Mouse (Mus musculus): Measurements from ENCODE around the gene Irak3. TPM values are rescaled to one million over a fixed set of nuclear protein-coding genes. Genes with fewer than 3 reads are reported as not detected.

Irak3 gene
- polyA plus RNA-seq, 1 experiment from 2014 or later: 1.2 TPM

GRCm38 (mm10) chr10:120169841-120170240 is 32.1 kb downstream of the Irak3 start:
- H3K9ac ChIP-seq (ENCODE audit: low read length): no peak overlapping the region
- H3K4me1 ChIP-seq (replicated peaks; ENCODE audit: control insufficient read depth, insufficient read depth, low read length): no peaks in the 10 kb centered on the region
- no peaks in the 10 kb centered on the region for H3K27me3 ChIP-seq (ENCODE audit: control insufficient read depth, insufficient read depth, low read depth, low read length)
- H3K36me3 ChIP-seq (ENCODE audit: control insufficient read depth, insufficient read depth, low read length): no peaks in the 10 kb centered on the region
- 69% methylated on average over 5 of the region's 5 CpGs for WGBS
- no peak overlapping the region for H3K4me3 ChIP-seq (ENCODE audit: low read length)
- ATAC-seq (ENCODE audit: low read depth): no peak
- no peak overlapping the region for H3K4me2 ChIP-seq (ENCODE audit: low read depth, low read length)
- H3K9me3 ChIP-seq (ENCODE audit: control insufficient read depth, low read length): no peaks in the 10 kb centered on the region
- no peak overlapping the region for H3K27ac ChIP-seq (ENCODE audit: low read length)

GRCm38 (mm10) chr10:120169064-120169463 is 32.9 kb downstream of the Irak3 start:
- Histone ChIP-seq H3K4me2 (ENCODE audit: low read depth, low read length) (no peak overlapping the region), H3K4me3 (ENCODE audit: low read length) (no peak overlapping the region), H3K9me3 (ENCODE audit: control insufficient read depth, low read length) (no peaks in the 10 kb centered on the region), H3K27me3 (ENCODE audit: control insufficient read depth, insufficient read depth, low read depth, low read length) (no peaks in the 10 kb centered on the region), H3K27ac (ENCODE audit: low read length) (no peak overlapping the region), H3K4me1 (replicated peaks; ENCODE audit: control insufficient read depth, insufficient read depth, low read length) (no peaks in the 10 kb centered on the region), H3K36me3 (ENCODE audit: control insufficient read depth, insufficient read depth, low read length) (no peaks in the 10 kb centered on the region), H3K9ac (ENCODE audit: low read length) (0 out of 2 replicates have a peak overlapping the region, but pooled peaks have one; percentile 28)
- 26% methylated on average over 10 of the region's 10 CpGs for WGBS
- ATAC-seq (ENCODE audit: low read depth): no peak

- no peak overlapping the region for H3K4me2 ChIP-seq (ENCODE audit: low read depth, low read length)
- H3K4me3 ChIP-seq (ENCODE audit: low read length): no peak overlapping the region
- H3K9ac ChIP-seq (ENCODE audit: low read length): no peak overlapping the region
- no peak overlapping the region for H3K27ac ChIP-seq (ENCODE audit: low read length)
- 73% methylated on average over 1 of the region's 1 CpGs for WGBS
- ATAC-seq (ENCODE audit: low read depth): peak; percentile 36; the same call in 1 of the 2 replicates
- H3K9me3 ChIP-seq (ENCODE audit: control insufficient read depth, low read length): no peaks in the 10 kb centered on the region
- no peaks in the 10 kb centered on the region for H3K27me3 ChIP-seq (ENCODE audit: control insufficient read depth, insufficient read depth, low read depth, low read length)
- no peaks in the 10 kb centered on the region for H3K4me1 ChIP-seq (replicated peaks; ENCODE audit: control insufficient read depth, insufficient read depth, low read length)
- H3K36me3 ChIP-seq (ENCODE audit: control insufficient read depth, insufficient read depth, low read length): no peaks in the 10 kb centered on the region
These were observed 33.9 kb downstream of the Irak3 start for GRCm38 (mm10) chr10:120168070-120168469.

- Histone ChIP-seq H3K9me3 (ENCODE audit: control insufficient read depth, low read length) (no peaks in the 10 kb centered on the region), H3K36me3 (ENCODE audit: control insufficient read depth, insufficient read depth, low read length) (no peaks in the 10 kb centered on the region), H3K4me1 (replicated peaks; ENCODE audit: control insufficient read depth, insufficient read depth, low read length) (no peaks in the 10 kb centered on the region), H3K9ac (ENCODE audit: low read length) (no peak overlapping the region), H3K27me3 (ENCODE audit: control insufficient read depth, insufficient read depth, low read depth, low read length) (no peaks in the 10 kb centered on the region), H3K27ac (ENCODE audit: low read length) (no peak overlapping the region), H3K4me2 (ENCODE audit: low read depth, low read length) (no peak overlapping the region), H3K4me3 (ENCODE audit: low read length) (no peak overlapping the region)
- whole genome bisulfite sequencing: 83% methylated on average over 17 of the region's 17 CpGs
- no peak for ATAC-seq (ENCODE audit: low read depth)
These were observed 36.0 kb downstream of the Irak3 start for GRCm38 (mm10) chr10:120165793-120166503.

GRCm38 (mm10) chr10:120164931-120165792 is 36.8 kb downstream of the Irak3 start:
- Histone ChIP-seq H3K36me3 (ENCODE audit: control insufficient read depth, insufficient read depth, low read length) (no peaks in the 10 kb centered on the region), H3K4me3 (ENCODE audit: low read length) (no peak overlapping the region), H3K4me2 (ENCODE audit: low read depth, low read length) (no peak overlapping the region), H3K4me1 (replicated peaks; ENCODE audit: control insufficient read depth, insufficient read depth, low read length) (no peaks in the 10 kb centered on the region), H3K9me3 (ENCODE audit: control insufficient read depth, low read length) (no peaks in the 10 kb centered on the region), H3K9ac (ENCODE audit: low read length) (no peak overlapping the region), H3K27me3 (ENCODE audit: control insufficient read depth, insufficient read depth, low read depth, low read length) (no peaks in the 10 kb centered on the region), H3K27ac (ENCODE audit: low read length) (no peak overlapping the region)
- no peak for ATAC-seq (ENCODE audit: low read depth)
- WGBS: 81% methylated on average over 19 of the region's 19 CpGs

- no peak overlapping the region for H3K9ac ChIP-seq (ENCODE audit: low read length)
- WGBS: 81% methylated on average over 7 of the region's 7 CpGs
- H3K36me3 ChIP-seq (ENCODE audit: control insufficient read depth, insufficient read depth, low read length): no peaks in the 10 kb centered on the region
- no peaks in the 10 kb centered on the region for H3K4me1 ChIP-seq (replicated peaks; ENCODE audit: control insufficient read depth, insufficient read depth, low read length)
- no peak for ATAC-seq (ENCODE audit: low read depth)
- no peak overlapping the region for H3K27ac ChIP-seq (ENCODE audit: low read length)
- no peaks in the 10 kb centered on the region for H3K9me3 ChIP-seq (ENCODE audit: control insufficient read depth, low read length)
- H3K27me3 ChIP-seq (ENCODE audit: control insufficient read depth, insufficient read depth, low read depth, low read length): no peaks in the 10 kb centered on the region
- no peak overlapping the region for H3K4me2 ChIP-seq (ENCODE audit: low read depth, low read length)
- no peak overlapping the region for H3K4me3 ChIP-seq (ENCODE audit: low read length)
These were observed 38.4 kb downstream of the Irak3 start for GRCm38 (mm10) chr10:120163490-120163889.

- H3K27ac ChIP-seq (ENCODE audit: low read length): no peak overlapping the region
- H3K4me2 ChIP-seq (ENCODE audit: low read depth, low read length): no peak overlapping the region
- H3K9ac ChIP-seq (ENCODE audit: low read length): no peak overlapping the region
- no peaks in the 10 kb centered on the region for H3K27me3 ChIP-seq (ENCODE audit: control insufficient read depth, insufficient read depth, low read depth, low read length)
- H3K9me3 ChIP-seq (ENCODE audit: control insufficient read depth, low read length): no peaks in the 10 kb centered on the region
- H3K4me1 ChIP-seq (replicated peaks; ENCODE audit: control insufficient read depth, insufficient read depth, low read length): no peaks in the 10 kb centered on the region
- 82% methylated on average over 10 of the region's 10 CpGs for WGBS
- ATAC-seq (ENCODE audit: low read depth): no peak
- H3K36me3 ChIP-seq (ENCODE audit: control insufficient read depth, insufficient read depth, low read length): no peaks in the 10 kb centered on the region
- no peak overlapping the region for H3K4me3 ChIP-seq (ENCODE audit: low read length)
These were observed 39.1 kb downstream of the Irak3 start for GRCm38 (mm10) chr10:120162840-120163239.

- Histone ChIP-seq H3K36me3 (ENCODE audit: control insufficient read depth, insufficient read depth, low read length) (no peaks in the 10 kb centered on the region), H3K9me3 (ENCODE audit: control insufficient read depth, low read length) (no peaks in the 10 kb centered on the region), H3K27me3 (ENCODE audit: control insufficient read depth, insufficient read depth, low read depth, low read length) (no peaks in the 10 kb centered on the region), H3K9ac (ENCODE audit: low read length) (no peak overlapping the region), H3K27ac (ENCODE audit: low read length) (no peak overlapping the region), H3K4me3 (ENCODE audit: low read length) (no peak overlapping the region), H3K4me1 (replicated peaks; ENCODE audit: control insufficient read depth, insufficient read depth, low read length) (no peaks in the 10 kb centered on the region), H3K4me2 (ENCODE audit: low read depth, low read length) (no peak overlapping the region)
- WGBS: 78% methylated on average over 9 of the region's 9 CpGs
- no peak for ATAC-seq (ENCODE audit: low read depth)
These were observed 41.4 kb downstream of the Irak3 start for GRCm38 (mm10) chr10:120160533-120160932.

GRCm38 (mm10) chr10:120153911-120154310 is 48.0 kb downstream of the Irak3 start:
- no peaks in the 10 kb centered on the region for H3K27me3 ChIP-seq (ENCODE audit: control insufficient read depth, insufficient read depth, low read depth, low read length)
- no peak for ATAC-seq (ENCODE audit: low read depth)
- H3K4me2 ChIP-seq (ENCODE audit: low read depth, low read length): no peak overlapping the region
- no peaks in the 10 kb centered on the region for H3K36me3 ChIP-seq (ENCODE audit: control insufficient read depth, insufficient read depth, low read length)
- WGBS: 75% methylated on average over 2 of the region's 2 CpGs
- H3K9me3 ChIP-seq (ENCODE audit: control insufficient read depth, low read length): no peaks in the 10 kb centered on the region
- no peaks in the 10 kb centered on the region for H3K4me1 ChIP-seq (replicated peaks; ENCODE audit: control insufficient read depth, insufficient read depth, low read length)
- no peak overlapping the region for H3K27ac ChIP-seq (ENCODE audit: low read length)
- no peak overlapping the region for H3K4me3 ChIP-seq (ENCODE audit: low read length)
- H3K9ac ChIP-seq (ENCODE audit: low read length): no peak overlapping the region

All from lung, embryonic 16.5 days (tissue).